Mouse (Mus musculus) liver, adult 2 months (tissue): ENCODE data around the gene Ms4a15.
A peak's percentile ranks its signal among the peaks of the same experiment; 100 is the strongest.

Experiments
- CTCF ChIP-seq: fragments of 200-500 bp; IDR thresholded peaks from 2 replicates; pipeline ENCODE4 v1.5.1; 2011; ENCODE audit warnings: low read depth, low read length, control low read depth
- POLR2A ChIP-seq: fragments of 200-500 bp; IDR thresholded peaks from 2 replicates; pipeline ENCODE4 v1.6.1; 2011; ENCODE audit warnings: low read length, control low read depth; ENCODE audit not compliant: insufficient read depth; ENCODE audit errors: extremely low read depth

DNA sequence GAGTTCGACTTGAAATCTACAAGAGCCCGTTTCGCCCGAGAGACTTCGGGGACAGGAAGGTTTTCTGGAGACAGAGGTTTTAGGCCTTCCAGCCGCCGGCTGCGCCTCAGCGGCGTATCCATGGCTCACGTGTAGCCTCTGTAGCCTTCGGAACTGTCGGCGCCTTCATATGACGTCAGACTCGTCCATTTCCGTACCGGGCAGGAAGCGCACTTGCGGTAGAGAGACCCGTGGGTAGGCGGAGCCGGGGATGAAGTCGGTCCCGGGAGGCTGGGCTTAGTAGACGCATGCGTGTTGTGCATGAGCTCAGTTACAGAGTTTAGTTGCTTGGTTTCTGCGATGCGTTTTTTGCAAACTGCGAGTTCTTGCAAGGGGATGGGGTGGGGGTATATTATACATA, 43.9 kb downstream of the Ms4a15 start, which contains the start of gene Ccdc86:
- TF ChIP-seq CTCF (no peak), POLR2A (peak; percentile 49; the same call in 1 of the 2 replicates)
